Mouse (Mus musculus) heart, postnatal 25 days (tissue): ENCODE data around the gene Urb1. TPM values are rescaled to one million over a fixed set of nuclear protein-coding genes. Genes with fewer than 3 reads are reported as not detected.

ENCODE experiments used
- DNase-seq: peaks from one replicate; pipeline ENCODE4 v3.0.0; 2022; ENCODE audit warnings: low spot score
- intact Hi-C: fragments of 180-260 bp; cut with DNase I; formaldehyde crosslinking; loops from one replicate; pipeline ENCODE4 v1.15.1; 2025
- total RNA-seq, 2 experiments: library from RNA; stranded (reverse); gene quantifications; 2 replicates each; pipeline ENCODE4 v1.2.3; 2021

Urb1 gene
- total RNA-seq, 2 experiments from 2014 or later = 5.7 to 6.3 TPM

- intact Hi-C loops = loop anchor here (5.0 to 10.0 kb wide), 2 partner anchors 82 to 165 kb away; no protein-coding TSS in a partner anchor
- DNase-seq = no peak
Observed at GRCm38 (mm10) chr16:90709711-90710289, 100.4 kb downstream of the Urb1 start.

- intact Hi-C loops = loop anchor here (5.0 to 10.0 kb wide), 2 partner anchors 79 to 161 kb away; no protein-coding TSS in a partner anchor
- no peak for DNase-seq
Observed at GRCm38 (mm10) chr16:90706279-90706678, 103.9 kb downstream of the Urb1 start.

- DNase-seq = no peak
Observed at GRCm38 (mm10) chr16:90704161-90704825, 105.9 kb downstream of the Urb1 start.

GRCm38 (mm10) chr16:90703646-90704045 lies 106.6 kb downstream of the Urb1 start:
- intact Hi-C loops = loop anchor here (10.0 kb wide), 1 partner anchor 159 kb away; no protein-coding TSS in a partner anchor

More at GRCm38 (mm10) chr16:90704161-90704825, 105.9 kb downstream of the Urb1 start:
- intact Hi-C loops = loop anchor here (10.0 kb wide), 1 partner anchor 159 kb away; no protein-coding TSS in a partner anchor

GRCm38 (mm10) chr16:90701541-90701940 lies 108.7 kb downstream of the Urb1 start:
- intact Hi-C loops = loop anchor here (10.0 kb wide), 1 partner anchor 157 kb away; no protein-coding TSS in a partner anchor
- no peak for DNase-seq

More at GRCm38 (mm10) chr16:90703646-90704045, 106.6 kb downstream of the Urb1 start:
- no peak for DNase-seq

Other genes starting within 250 kb of the Urb1 start
- 1 to 10 TPM; 3.0 to 3.9 TPM for gene Mis18a, start 83.0 kb downstream of the Urb1 start, total RNA-seq
- 10 to 100 TPM; 15.3 to 16.3 TPM for gene Mrap, start 72.2 kb downstream of the Urb1 start, total RNA-seq
- 1 to 10 TPM in 1 of 2 experiments, under 1 TPM in 1; 0.89 to 1.4 TPM for gene Eva1c, start 16.3 kb upstream of the Urb1 start, total RNA-seq
- 10 to 100 TPM; 20.8 to 23.3 TPM for gene Cfap298, start 124.7 kb upstream of the Urb1 start, total RNA-seq
- gene Synj1, start 200.9 kb upstream of the Urb1 start, total RNA-seq = 10 to 100 TPM; 27.6 to 29.5 TPM
- 10 to 100 TPM; 15.7 to 16.0 TPM for gene Paxbp1, start 234.1 kb upstream of the Urb1 start, total RNA-seq